ENCODE assay signal across 13 mouse cellular contexts in the genomic region with DNA sequence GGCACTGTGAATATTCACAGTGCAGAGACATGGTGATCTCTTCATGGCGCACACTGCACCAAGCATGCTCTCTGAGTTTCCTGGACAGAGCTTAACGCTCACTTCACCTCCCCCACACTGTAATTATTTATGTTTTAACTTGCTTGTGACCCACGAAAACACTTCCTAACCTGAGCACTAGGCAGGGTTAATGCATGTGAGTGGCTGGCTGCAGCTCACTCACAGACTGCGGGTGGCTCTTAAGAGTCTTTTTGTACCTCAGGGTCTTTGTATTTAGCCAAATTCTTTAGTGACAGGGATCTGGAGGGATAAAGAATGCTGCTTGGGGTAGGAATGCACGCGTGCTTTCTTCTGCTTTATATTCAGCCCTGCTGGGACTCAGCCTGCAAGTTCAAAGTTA. TPM values are rescaled to one million over a fixed set of nuclear protein-coding genes. Genes with fewer than 3 reads are reported as not detected.
DNase-seq lines count a peak whose midpoint lies in the region; ATAC-seq lines count a peak whose summit lies in the region.
"Had no signal": no experiment of that assay in that cellular context is flagged by ENCODE, and none has a peak within 500 bp of the region (broad histone marks: within the 10 kb centered on the region; RNA-seq: fewer than 3 reads in every experiment).

No protein-coding gene starts in this region.

- no peaks in the 10 kb centered on the region for H3K36me3 ChIP-seq in kidney, embryonic 15.5 days
- no peaks in the 10 kb centered on the region for H3K36me3 ChIP-seq in forebrain, embryonic 15.5 days
- H3K36me3 ChIP-seq in midbrain, embryonic 12.5 days = no peaks in the 10 kb centered on the region

- no peaks in the 10 kb centered on the region for H3K9me3 ChIP-seq in kidney, embryonic 15.5 days (replicated peaks)
- H3K9me3 ChIP-seq in forebrain, embryonic 15.5 days = no peaks in the 10 kb centered on the region
- no peaks in the 10 kb centered on the region for H3K9me3 ChIP-seq in midbrain, embryonic 12.5 days

- H3K27ac ChIP-seq in kidney, embryonic 15.5 days = peak overlapping the region; percentile 46
- H3K27ac ChIP-seq in forebrain, embryonic 15.5 days (replicated peaks) = peak overlapping the region; percentile 32; the same call in 1 of the 2 replicates
- peak overlapping the region; percentile 44; the same call in 1 of the 2 replicates for H3K27ac ChIP-seq in midbrain, embryonic 12.5 days (replicated peaks)

- no peaks in the 10 kb centered on the region for H3K27me3 ChIP-seq in kidney, embryonic 15.5 days
- H3K27me3 ChIP-seq in forebrain, embryonic 15.5 days = no peaks in the 10 kb centered on the region
- peaks cover 7% of the 10 kb centered on the region; the same call in 1 of the 2 replicates for H3K27me3 ChIP-seq in midbrain, embryonic 12.5 days
- H3K27me3 ChIP-seq: CH12.LX had no signal

- no peak overlapping the region for H3K4me2 ChIP-seq in kidney, embryonic 15.5 days
- H3K4me2 ChIP-seq in forebrain, embryonic 15.5 days (replicated peaks) = no peak overlapping the region
- H3K4me2 ChIP-seq in midbrain, embryonic 12.5 days (replicated peaks) = peak overlapping the region; percentile 23; the same call in 1 of the 2 replicates

- no peak overlapping the region for H3K4me3 ChIP-seq in kidney, embryonic 15.5 days (replicated peaks)
- H3K4me3 ChIP-seq in forebrain, embryonic 15.5 days = no peak overlapping the region
- H3K4me3 ChIP-seq in midbrain, embryonic 12.5 days = no peak overlapping the region

- intact Hi-C loops in heart, postnatal 14 days (cut with DNase I) = no loop called here

- 16% methylated on average over 6 of the region's 6 CpGs for WGBS in kidney, embryonic 15.5 days
- 4% methylated on average over 6 of the region's 6 CpGs for WGBS in forebrain, embryonic 15.5 days
- WGBS in midbrain, embryonic 12.5 days = 7% methylated on average over 6 of the region's 6 CpGs

- ATAC-seq in kidney, embryonic 15.5 days (replicated peaks; ENCODE audit: low FRiP score) = peak; percentile 66
- ATAC-seq in forebrain, embryonic 15.5 days (replicated peaks) = peak; percentile 66; the same call in 1 of the 2 replicates
- ATAC-seq in midbrain, embryonic 12.5 days (ENCODE audit: low FRiP score, low read depth) = peak; percentile 87

- H3K9ac ChIP-seq in kidney, embryonic 15.5 days = no peak overlapping the region
- no peak overlapping the region for H3K9ac ChIP-seq in forebrain, embryonic 15.5 days (replicated peaks)
- no peak overlapping the region for H3K9ac ChIP-seq in midbrain, embryonic 12.5 days (replicated peaks)

- H3K4me1 ChIP-seq in kidney, embryonic 15.5 days = peaks cover 19% of the 10 kb centered on the region
- peaks cover 20% of the 10 kb centered on the region for H3K4me1 ChIP-seq in forebrain, embryonic 15.5 days
- H3K4me1 ChIP-seq in midbrain, embryonic 12.5 days = peaks cover 24% of the 10 kb centered on the region

- no peak for DNase-seq in kidney, postnatal 36 days
- DNase-seq in embryo, embryonic 11.5 days (ENCODE audit: low read depth, low spot score) = peak; percentile 34
- DNase-seq in left cerebral cortex, adult 18-20 months (ENCODE audit: low spot score in 2 of 2) = no peak
- DNase-seq in heart, postnatal 14 days = no peak
- no peak for DNase-seq in gastrocnemius, adult 8-10 months (ENCODE audit: low spot score in 2 of 2)
- DNase-seq: heart, adult 18-20 months; kidney, adult 2 months; lung, postnatal 36 days; thymus, postnatal 36 days had no signal

RNA-seq across cellular contexts. Expression of a gene that starts 48.9 kb away (rescaled TPM):
- 35.1 and 38.3 TPM in 2 replicates for polyA plus RNA-seq in kidney, embryonic 15.5 days (2015; fragmentation: Nextera tagmentation; extraction: Ambion mirVana)
- polyA plus RNA-seq in forebrain, embryonic 15.5 days (2015; fragmentation: Nextera tagmentation; extraction: Ambion mirVana) = 10.2 and 10.3 TPM in 2 replicates
- polyA plus RNA-seq in midbrain, embryonic 12.5 days (2016; fragmentation: Nextera tagmentation; extraction: Ambion mirVana) = 46.0 and 65.2 TPM in 2 replicates
- total RNA-seq in left cerebral cortex, adult 18-20 months (2021) = 1 to 10 TPM; 2.4 to 3.1 TPM
- total RNA-seq in heart, postnatal 14 days (2021) = 10 to 100 TPM; 20.3 to 24.0 TPM
- 10 to 100 TPM in 2 of 4 experiments, 1 to 10 TPM in 2; 3.0 to 30.0 (median 8.2) TPM for total RNA-seq in gastrocnemius, adult 8-10 months (2022)
